Mouse (Mus musculus) cerebellum, adult 2 months (tissue): ENCODE measurements at regions not wholly inside any gene's neighbourhood (a gene's known extent, or its start where the extent isn't known, plus 50 kb on each side); places are given as distances from the start of the nearest gene placed in this dataset.

Experiments
- CTCF ChIP-seq: fragments of 200-500 bp; IDR thresholded peaks from 2 replicates; pipeline ENCODE4 v1.5.1; 2011; ENCODE audit warnings: low read depth, mild to moderate bottlenecking, control low read depth, low read length, moderate library complexity, borderline replicate concordance; ENCODE audit not compliant: insufficient read depth
- POLR2A ChIP-seq: fragments of 200-500 bp; IDR thresholded peaks from 2 replicates; pipeline ENCODE4 v1.6.1; 2011; ENCODE audit warnings: low read length, control low read depth, borderline replicate concordance; ENCODE audit not compliant: insufficient read depth

DNA sequence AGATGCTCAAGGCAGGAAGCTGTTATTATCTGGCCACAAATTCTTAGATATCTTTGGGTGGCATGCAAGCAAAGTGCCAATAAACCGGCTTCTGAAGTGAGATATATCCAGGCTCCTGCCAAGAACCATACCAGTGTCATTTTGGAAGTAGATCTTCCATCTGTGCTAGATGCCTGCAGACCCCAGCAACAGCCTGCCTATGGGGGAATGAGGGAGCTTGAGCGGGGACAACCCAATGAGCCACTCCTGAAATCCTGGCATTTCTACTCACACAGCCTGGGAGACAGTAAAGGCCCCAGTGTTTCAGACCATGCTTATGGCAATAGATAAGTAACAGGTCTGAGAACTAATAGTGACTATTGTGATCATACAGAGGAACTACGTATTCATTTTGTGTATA, 109.3 kb upstream of the Smad1 start:
- TF ChIP-seq POLR2A (no peak), CTCF (no peak)
